Mouse (Mus musculus) monocyte, adult 59 days (primary cell): ENCODE measurements around the gene Utp11. TPM values are rescaled to one million over a fixed set of nuclear protein-coding genes. Genes with fewer than 3 reads are reported as not detected.

Experiments used
- total RNA-seq, 2 experiments: library from RNA; stranded (reverse); gene quantifications; one replicate each; pipeline ENCODE4 v1.2.4; 2023

Gene Utp11
- 10 to 100 TPM; 17.9 to 22.3 TPM for total RNA-seq

DNA sequence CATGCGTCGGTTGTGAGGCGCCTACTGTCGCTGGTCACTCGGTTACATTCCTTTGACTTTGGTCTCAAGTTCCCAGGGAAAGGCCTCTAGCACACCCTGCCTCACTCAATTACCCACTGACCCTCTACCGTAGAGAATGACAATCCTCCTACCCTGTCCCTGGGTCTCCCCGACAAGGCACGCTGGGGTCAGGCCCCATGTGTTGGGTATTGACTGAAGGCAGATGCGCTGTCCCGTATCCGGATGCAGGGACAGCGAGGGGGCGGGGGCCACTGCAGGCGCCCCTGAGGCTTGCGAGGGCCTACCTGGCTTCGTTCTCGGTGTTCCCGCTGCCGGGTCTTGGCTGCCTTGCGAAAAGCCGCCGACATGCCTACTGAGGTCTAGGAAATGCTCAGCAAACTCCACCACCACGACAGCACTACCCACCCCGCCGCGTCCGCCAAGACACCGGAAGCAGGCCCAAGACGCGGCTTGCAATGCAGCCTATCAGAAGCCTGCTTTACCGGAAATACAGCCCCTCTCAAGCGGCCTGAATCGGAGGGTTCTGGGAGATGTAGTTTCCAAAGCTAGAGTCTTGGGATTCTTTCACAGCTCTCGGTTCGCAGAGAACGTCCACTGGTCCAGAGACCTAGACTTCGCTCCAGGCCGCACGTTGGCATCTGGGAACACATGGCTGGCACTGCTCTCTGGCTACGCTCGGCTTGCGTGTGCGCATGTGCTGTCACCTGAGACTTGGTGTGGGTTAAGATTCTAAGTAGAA lies at the start of gene Utp11:
Utp11 (minus strand) TSS at position 466 of the 760 bp plus-strand sequence.

DNA sequence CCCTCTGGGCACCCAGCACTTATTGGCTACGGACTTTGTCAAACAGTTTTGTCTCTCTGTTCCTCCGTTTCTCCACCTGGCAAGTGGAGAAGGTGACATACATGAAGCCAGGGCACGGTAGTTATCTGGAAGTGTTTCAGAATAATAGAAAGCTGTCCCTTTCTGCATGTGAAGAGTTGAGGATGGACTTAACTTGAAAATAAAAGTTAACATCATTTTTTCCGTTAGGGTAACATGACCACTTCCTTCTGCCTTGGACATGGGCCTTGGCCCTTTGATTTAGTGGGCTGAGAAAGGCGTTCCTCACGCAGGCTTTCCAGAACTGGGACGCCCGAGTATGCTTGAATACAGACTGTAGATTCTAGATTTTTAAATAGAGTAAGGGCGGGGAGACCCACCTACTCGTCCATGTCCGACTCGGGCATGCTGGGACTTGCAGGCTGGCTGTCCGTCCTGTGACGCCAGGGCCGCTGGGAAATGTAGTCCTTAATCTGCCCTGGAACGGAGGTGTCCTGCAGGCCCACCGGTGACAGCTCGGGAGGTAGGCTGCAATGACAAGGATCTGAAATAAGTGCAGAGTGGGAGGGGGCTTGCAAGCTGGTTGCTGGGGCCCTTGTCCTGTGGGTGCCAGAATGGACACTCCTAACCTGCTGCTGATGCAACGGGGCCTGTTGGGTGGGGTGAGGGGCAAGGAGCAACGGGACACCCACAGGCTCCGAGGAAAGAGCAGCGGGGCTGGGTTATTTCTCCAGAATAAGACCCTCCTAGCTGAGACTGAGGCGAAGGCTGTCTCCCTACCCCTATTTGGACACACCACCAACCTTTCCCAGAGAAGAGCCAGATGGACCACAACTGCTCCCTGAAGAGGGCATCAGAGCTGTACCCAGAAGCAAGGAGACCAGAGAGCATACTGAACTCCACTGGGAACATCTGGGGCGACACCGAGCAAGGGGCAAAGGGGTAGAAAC lies 48.3 kb upstream of the Utp11 start, which contains the start of gene Inpp5b:
Inpp5b (plus strand) TSS at position 475 of the 968 bp plus-strand sequence.

DNA sequence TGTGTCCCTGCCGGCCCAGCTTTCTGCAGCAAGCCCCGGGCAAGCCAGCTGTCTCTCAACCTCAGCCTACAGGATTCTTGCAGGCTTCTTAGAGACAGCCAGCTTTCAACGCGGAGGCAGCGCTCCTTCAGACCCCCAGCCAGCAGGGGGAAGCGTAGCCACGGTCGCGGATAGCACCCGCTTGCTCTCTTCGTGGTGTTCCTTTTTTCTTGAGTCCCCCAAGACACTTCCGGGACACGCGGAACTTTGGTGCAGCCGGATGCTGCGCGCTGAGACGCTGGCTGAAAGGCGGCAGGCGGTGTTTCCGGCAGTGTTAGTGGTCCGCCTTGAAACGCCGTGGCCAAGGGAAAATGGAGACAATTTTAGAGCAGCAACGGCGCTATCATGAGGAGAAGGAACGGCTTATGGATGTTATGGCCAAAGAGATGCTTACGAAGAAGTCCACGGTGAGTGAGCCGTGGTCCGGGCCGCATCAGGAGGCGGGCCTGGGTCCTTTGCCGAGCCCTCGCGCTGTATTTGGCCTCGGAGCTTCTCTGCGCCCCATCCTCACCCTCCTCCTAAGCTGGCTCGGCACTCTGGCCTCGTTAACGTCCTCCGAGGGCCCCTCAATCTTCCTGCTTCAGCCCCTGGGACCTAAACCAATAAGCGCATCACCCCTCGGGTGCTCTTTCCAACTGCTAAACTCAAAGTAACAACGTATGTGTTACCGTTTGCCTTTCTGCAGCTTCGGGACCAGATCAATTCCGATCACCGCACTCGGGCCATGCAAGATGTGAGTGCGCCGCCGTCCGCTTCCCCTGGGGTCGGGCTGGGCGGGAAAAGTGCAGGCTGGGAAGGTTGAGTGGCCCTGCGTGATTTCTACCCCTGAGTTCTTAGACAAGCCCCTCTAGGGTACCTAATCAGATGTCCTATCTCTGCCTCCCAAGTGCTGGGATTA lies 21.4 kb upstream of the Utp11 start, which contains the start of gene Sf3a3:
Sf3a3 (plus strand) TSS at position 232 of the 937 bp plus-strand sequence.

DNA sequence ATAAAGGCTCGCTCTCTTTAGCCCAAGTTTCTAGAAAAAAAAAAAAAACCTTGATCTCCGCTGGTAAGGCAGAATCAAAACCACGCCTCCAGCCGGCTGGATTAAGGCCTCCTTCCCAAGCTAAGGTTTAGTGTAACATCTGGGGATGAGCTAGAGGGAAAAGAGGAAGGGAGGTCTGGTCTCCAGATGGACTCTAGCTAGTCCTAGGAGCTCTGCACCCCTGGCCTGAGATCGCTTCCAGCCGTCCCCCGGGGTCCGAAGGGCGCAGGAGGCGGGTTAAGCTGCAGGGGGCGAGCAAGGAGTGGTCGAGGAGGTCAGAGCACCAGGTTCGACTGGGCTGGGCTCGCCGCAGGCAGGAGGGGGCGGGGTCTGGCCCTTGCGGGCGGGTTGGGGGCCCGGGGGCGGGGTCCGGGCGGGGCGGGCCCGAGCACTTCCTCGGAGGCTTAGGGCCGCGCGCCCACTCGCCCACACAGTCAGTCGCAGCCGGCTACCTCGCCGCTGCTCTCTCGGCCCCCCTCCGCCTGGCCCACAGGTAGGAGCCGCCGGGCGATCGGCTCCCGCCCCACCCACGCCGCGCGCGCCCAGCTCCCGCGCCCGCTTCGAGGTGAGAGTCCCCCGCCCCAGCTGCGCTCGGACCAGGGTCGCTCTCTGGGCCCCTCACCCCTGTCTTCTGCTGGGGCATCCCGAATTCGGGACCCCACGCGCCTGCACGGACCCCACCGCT lies 7.0 kb upstream of the Utp11 start, which contains the start of gene Fhl3:
Fhl3 (plus strand) TSS at position 454 of the 724 bp plus-strand sequence.

DNA sequence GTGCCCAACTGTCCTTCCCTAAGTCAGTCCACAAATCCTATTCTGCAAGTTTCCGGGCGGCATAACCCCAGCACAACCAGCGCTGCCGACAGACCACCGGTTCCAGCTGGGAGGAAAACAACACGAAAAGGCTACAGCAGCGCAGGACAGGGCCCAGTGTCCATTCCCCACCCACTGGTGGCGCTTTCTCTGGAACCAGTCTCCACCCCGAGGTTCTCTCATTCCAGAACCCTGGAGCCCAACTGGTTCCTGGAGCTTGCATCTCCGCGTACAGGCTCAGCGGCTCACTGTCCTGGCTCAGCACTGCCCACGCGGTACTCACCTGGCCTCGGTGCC lies 36.9 kb downstream of the Utp11 start, which contains the start of gene Pou3f1:
Pou3f1 (plus strand) TSS at position 290 of the 336 bp plus-strand sequence.

Other genes starting within 250 kb of the Utp11 start
- not detected for gene 3100002H09Rik, start 82.8 kb downstream of the Utp11 start, total RNA-seq
- not detected for gene Pou3f1, start 36.8 kb downstream of the Utp11 start, total RNA-seq
- 1 to 10 TPM; 2.2 to 3.4 TPM for gene Fhl3, start 7.1 kb upstream of the Utp11 start, total RNA-seq
- gene Sf3a3, start 21.2 kb upstream of the Utp11 start, total RNA-seq, result 10 to 100 TPM; 29.2 to 33.0 TPM
- 10 to 100 TPM; 57.5 to 62.3 TPM for gene Inpp5b, start 48.2 kb upstream of the Utp11 start, total RNA-seq
- gene Mtf1, start 108.5 kb upstream of the Utp11 start, total RNA-seq, result 10 to 100 TPM; 30.2 to 33.9 TPM
- 10 to 100 TPM; 62.7 to 71.3 TPM for gene Yrdc, start 157.1 kb upstream of the Utp11 start, total RNA-seq
- 10 to 100 TPM in 1 of 2 experiments, 1 to 10 TPM in 1; 8.7 to 11.7 TPM for gene 1110065P20Rik, start 157.6 kb upstream of the Utp11 start, total RNA-seq
- not detected for gene Maneal, start 168.6 kb upstream of the Utp11 start, total RNA-seq
- not detected for gene Epha10, start 187.3 kb upstream of the Utp11 start, total RNA-seq
- gene 9930104L06Rik, start 243.4 kb upstream of the Utp11 start, total RNA-seq, result 10 to 100 TPM in 1 of 2 experiments, 1 to 10 TPM in 1; 8.7 to 11.8 TPM
- 1 to 10 TPM; 2.6 to 3.4 TPM for gene Cdca8, start 245.7 kb upstream of the Utp11 start, total RNA-seq